Mouse (Mus musculus) E14TG2a.4 (cell line): ENCODE measurements around the gene Rell1.
A peak's percentile ranks its signal among the peaks of the same experiment; 100 is the strongest.

Experiments used
- H3K27me3 ChIP-seq: 2 replicates; pipeline ENCODE4 v1.6.1; 2014; ENCODE audit warnings: low read length, control low read depth; ENCODE audit not compliant: insufficient read depth
- H3K36me3 ChIP-seq: 2 replicates; pipeline ENCODE4 v1.6.1; 2014; ENCODE audit warnings: low read length, control low read depth; ENCODE audit not compliant: insufficient read depth
- H3K4me1 ChIP-seq: replicated peaks from 2 replicates; pipeline ENCODE4 v1.6.1; 2014; ENCODE audit warnings: low read depth, low read length, control low read depth
- H3K4me3 ChIP-seq: replicated peaks from 2 replicates; pipeline ENCODE4 v1.5.1; 2014; ENCODE audit warnings: mild to moderate bottlenecking, low read length
- H3K9me3 ChIP-seq: 2 replicates; pipeline ENCODE4 v1.6.1; 2014; ENCODE audit warnings: low read length, control low read depth
- CTCF ChIP-seq: conservative IDR thresholded peaks from 2 replicates; pipeline ENCODE4 v1.5.1; 2014; ENCODE audit warnings: low read length
- NANOG ChIP-seq: IDR thresholded peaks from 2 replicates; pipeline ENCODE4 v1.6.1; 2014; ENCODE audit warnings: borderline replicate concordance, low read length, mixed read lengths
- POU5F1 ChIP-seq: IDR thresholded peaks from 2 replicates; pipeline ENCODE4 v1.6.1; 2014; ENCODE audit warnings: low read length, borderline replicate concordance

Gene Rell1

GRCm38 (mm10) chr5:63970991-63971390 is 2.3 kb upstream of the Rell1 start:
- Histone ChIP-seq H3K27me3 (no peaks in the 10 kb centered on the region), H3K4me3 (no peak overlapping the region), H3K36me3 (peaks cover 3% of the 10 kb centered on the region), H3K4me1 (peaks cover 68% of the 10 kb centered on the region), H3K9me3 (no peaks in the 10 kb centered on the region)
- TF ChIP-seq NANOG: peak; percentile 64; the same call in 1 of the 2 replicates
- TF ChIP-seq CTCF: no peak

- no peak for TF ChIP-seq NANOG
- no peak for TF ChIP-seq POU5F1
- no peak for TF ChIP-seq CTCF
- H3K27me3 ChIP-seq: no peaks in the 10 kb centered on the region
- H3K9me3 ChIP-seq: no peaks in the 10 kb centered on the region
- H3K4me1 ChIP-seq: peaks cover 68% of the 10 kb centered on the region
- peaks cover 4% of the 10 kb centered on the region for H3K36me3 ChIP-seq
- H3K4me3 ChIP-seq: peak overlapping the region; percentile 14
Observed at GRCm38 (mm10) chr5:63970281-63970732, 1.6 kb upstream of the Rell1 start.

- Histone ChIP-seq H3K4me3 (peak overlapping the region; percentile 90), H3K4me1 (peaks cover 75% of the 10 kb centered on the region), H3K36me3 (peaks cover 4% of the 10 kb centered on the region), H3K27me3 (no peaks in the 10 kb centered on the region), H3K9me3 (no peaks in the 10 kb centered on the region)
- no peak for TF ChIP-seq CTCF
Observed at GRCm38 (mm10) chr5:63969476-63970112, 897 bp upstream of the Rell1 start.

GRCm38 (mm10) chr5:63967591-63968141 is 1.0 kb downstream of the Rell1 start:
- Histone ChIP-seq H3K27me3 (no peaks in the 10 kb centered on the region), H3K9me3 (no peaks in the 10 kb centered on the region), H3K4me3 (peak overlapping the region; percentile 90), H3K36me3 (peaks cover 12% of the 10 kb centered on the region), H3K4me1 (peaks cover 77% of the 10 kb centered on the region)
- TF ChIP-seq CTCF: no peak
- no peak for TF ChIP-seq NANOG
- TF ChIP-seq POU5F1: no peak

GRCm38 (mm10) chr5:63966379-63966778 is 2.3 kb downstream of the Rell1 start:
- Histone ChIP-seq H3K36me3 (peaks cover 17% of the 10 kb centered on the region), H3K27me3 (no peaks in the 10 kb centered on the region), H3K4me1 (peaks cover 82% of the 10 kb centered on the region), H3K9me3 (no peaks in the 10 kb centered on the region), H3K4me3 (no peak overlapping the region)
- TF ChIP-seq CTCF (no peak), POU5F1 (no peak), NANOG (no peak)

- Histone ChIP-seq H3K4me1 (peaks cover 80% of the 10 kb centered on the region), H3K36me3 (peaks cover 17% of the 10 kb centered on the region), H3K27me3 (no peaks in the 10 kb centered on the region), H3K9me3 (no peaks in the 10 kb centered on the region), H3K4me3 (no peak overlapping the region)
- TF ChIP-seq CTCF (no peak), POU5F1 (no peak), NANOG (no peak)
Observed at GRCm38 (mm10) chr5:63965946-63966345, 2.8 kb downstream of the Rell1 start.

GRCm38 (mm10) chr5:63964576-63964975 is 4.1 kb downstream of the Rell1 start:
- Histone ChIP-seq H3K9me3 (no peaks in the 10 kb centered on the region), H3K27me3 (no peaks in the 10 kb centered on the region), H3K4me3 (no peak overlapping the region), H3K4me1 (peaks cover 78% of the 10 kb centered on the region), H3K36me3 (peaks cover 29% of the 10 kb centered on the region)
- no peak for TF ChIP-seq CTCF
- no peak for TF ChIP-seq POU5F1
- TF ChIP-seq NANOG: no peak

GRCm38 (mm10) chr5:63961726-63962125 is 7.0 kb downstream of the Rell1 start:
- Histone ChIP-seq H3K27me3 (no peaks in the 10 kb centered on the region), H3K36me3 (peaks cover 35% of the 10 kb centered on the region), H3K4me3 (no peak overlapping the region), H3K4me1 (peaks cover 87% of the 10 kb centered on the region), H3K9me3 (no peaks in the 10 kb centered on the region)
- TF ChIP-seq CTCF (no peak), NANOG (no peak), POU5F1 (no peak)

GRCm38 (mm10) chr5:63960565-63960964 is 8.1 kb downstream of the Rell1 start:
- peaks cover 90% of the 10 kb centered on the region for H3K4me1 ChIP-seq
- TF ChIP-seq CTCF: no peak
- TF ChIP-seq NANOG: no peak
- no peak for TF ChIP-seq POU5F1
- H3K36me3 ChIP-seq: peaks cover 34% of the 10 kb centered on the region
- H3K4me3 ChIP-seq: no peak overlapping the region
- H3K27me3 ChIP-seq: no peaks in the 10 kb centered on the region
- no peaks in the 10 kb centered on the region for H3K9me3 ChIP-seq
